Mouse (Mus musculus): ENCODE measurements around the gene Ttc27.

GRCm38 (mm10) chr17:74850216-74850615 is 132.7 kb downstream of the Ttc27 start:
- no peak for TF ChIP-seq CTCF (IDR thresholded peaks at IDR 0.05; ENCODE audit: borderline replicate concordance, extremely low read depth, insufficient read depth, insufficient read length)
- TF ChIP-seq POLR2A (IDR thresholded peaks at IDR 0.05; ENCODE audit: borderline replicate concordance, extremely low read depth, insufficient read depth, insufficient read length, poor library complexity, severe bottlenecking): no peak
